Mouse (Mus musculus) ES-Bruce4 (cell line): ENCODE measurements around the gene Col4a1. TPM values are rescaled to one million over a fixed set of nuclear protein-coding genes. Genes with fewer than 3 reads are reported as not detected.

Experiments used
- H3K27ac ChIP-seq: 2 replicates; pipeline ENCODE4 v1.5.1; 2012; ENCODE audit warnings: low read length, inconsistent platforms; ENCODE audit not compliant: insufficient read depth
- H3K27me3 ChIP-seq: 2 replicates; pipeline ENCODE4 v1.6.1; 2012; ENCODE audit warnings: mild to moderate bottlenecking, low read length, inconsistent platforms; ENCODE audit not compliant: control insufficient read depth, poor library complexity, insufficient read depth, severe bottlenecking
- H3K36me3 ChIP-seq: 2 replicates; pipeline ENCODE4 v1.6.1; 2012; ENCODE audit warnings: inconsistent platforms, mild to moderate bottlenecking, low read length, moderate library complexity; ENCODE audit not compliant: control insufficient read depth, poor library complexity, insufficient read depth, severe bottlenecking
- H3K4me1 ChIP-seq: one replicate; pipeline ENCODE4 v1.8.1; 2011; ENCODE audit warnings: low read length; ENCODE audit not compliant: control insufficient read depth, insufficient read depth
- H3K4me3 ChIP-seq: 2 replicates; pipeline ENCODE4 v1.5.1; 2011; ENCODE audit warnings: low read depth, mild to moderate bottlenecking, low read length
- H3K9ac ChIP-seq: 2 replicates; pipeline ENCODE4 v1.6.1; 2012; ENCODE audit warnings: low read depth, mild to moderate bottlenecking, inconsistent platforms; ENCODE audit not compliant: poor library complexity, severe bottlenecking
- H3K9me3 ChIP-seq: replicated peaks from 2 replicates; pipeline ENCODE4 v1.6.1; 2012; ENCODE audit warnings: mild to moderate bottlenecking, low read length, inconsistent platforms; ENCODE audit not compliant: control insufficient read depth, poor library complexity, insufficient read depth, severe bottlenecking
- CTCF ChIP-seq: IDR thresholded peaks from one replicate; pipeline ENCODE4 v1.8.1; 2011; ENCODE audit warnings: low read depth, low read length
- EP300 ChIP-seq: IDR thresholded peaks from 2 replicates; pipeline ENCODE4 v1.6.1; 2011; ENCODE audit warnings: low read depth, low read length; ENCODE audit not compliant: insufficient read depth
- POLR2A ChIP-seq: IDR thresholded peaks from one replicate; pipeline ENCODE4 v1.8.1; 2011; ENCODE audit warnings: low read length; ENCODE audit not compliant: insufficient read depth
- polyA plus RNA-seq: library from polyadenylated mRNA; stranded (reverse); fragments of >200 nt; gene quantifications from 2 replicates; pipeline ENCODE4 v1.2.4, GENCODE M21; 2011; ENCODE audit warnings: low read depth; ENCODE audit not compliant: missing spikeins, insufficient read depth, insufficient read length

Col4a1 gene
- polyA plus RNA-seq, 1 experiment, result 56.3 TPM

DNA sequence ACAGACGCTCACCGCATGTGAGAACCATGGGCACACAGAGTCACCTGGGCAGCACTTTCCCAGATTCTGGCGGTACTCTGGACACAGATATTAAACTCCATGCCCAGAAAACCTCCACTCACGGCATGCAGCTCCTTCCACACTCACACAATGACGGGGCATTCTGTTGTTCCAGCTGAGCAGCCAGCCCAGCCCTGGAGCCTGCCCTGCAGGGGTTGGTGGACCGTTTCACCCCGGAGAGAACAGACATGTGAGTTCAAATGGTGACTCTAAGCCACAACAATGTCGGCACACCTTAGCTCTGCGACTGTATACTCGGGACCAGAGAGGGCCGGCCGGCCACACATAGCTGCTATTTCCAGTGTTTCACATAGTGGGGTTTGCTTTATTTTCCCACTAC is 130.0 kb downstream of the Col4a1 start:
- no peak for TF ChIP-seq CTCF
- no peak for TF ChIP-seq POLR2A
- no peak for TF ChIP-seq EP300
- H3K9me3 ChIP-seq, result no peaks in the 10 kb centered on the region
- no peak overlapping the region for H3K9ac ChIP-seq
- no peak overlapping the region for H3K4me3 ChIP-seq
- no peaks in the 10 kb centered on the region for H3K4me1 ChIP-seq
- H3K36me3 ChIP-seq, result no peaks in the 10 kb centered on the region
- no peaks in the 10 kb centered on the region for H3K27me3 ChIP-seq
- H3K27ac ChIP-seq, result no peak overlapping the region

DNA sequence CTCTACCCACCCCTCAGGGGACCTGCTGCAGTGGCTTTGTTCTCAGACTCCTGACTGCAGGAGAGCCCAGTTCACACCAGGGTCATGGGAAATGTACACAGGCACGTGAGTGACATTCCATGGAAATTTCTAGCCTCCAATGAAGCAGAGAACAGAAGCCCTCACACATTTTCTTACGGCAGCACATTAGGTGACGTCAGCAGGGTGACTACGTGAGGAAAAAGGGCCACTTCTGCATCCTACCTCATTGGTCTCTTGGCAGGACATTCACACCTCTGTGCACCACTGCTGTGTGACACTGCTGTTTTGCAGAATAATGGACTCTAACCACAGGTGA is 130.5 kb downstream of the Col4a1 start:
- H3K9ac ChIP-seq, result no peak overlapping the region
- no peaks in the 10 kb centered on the region for H3K9me3 ChIP-seq
- no peaks in the 10 kb centered on the region for H3K4me1 ChIP-seq
- H3K27ac ChIP-seq, result no peak overlapping the region
- no peak for TF ChIP-seq POLR2A
- TF ChIP-seq EP300, result no peak
- no peak for TF ChIP-seq CTCF
- no peaks in the 10 kb centered on the region for H3K36me3 ChIP-seq
- H3K27me3 ChIP-seq, result no peaks in the 10 kb centered on the region
- no peak overlapping the region for H3K4me3 ChIP-seq

DNA sequence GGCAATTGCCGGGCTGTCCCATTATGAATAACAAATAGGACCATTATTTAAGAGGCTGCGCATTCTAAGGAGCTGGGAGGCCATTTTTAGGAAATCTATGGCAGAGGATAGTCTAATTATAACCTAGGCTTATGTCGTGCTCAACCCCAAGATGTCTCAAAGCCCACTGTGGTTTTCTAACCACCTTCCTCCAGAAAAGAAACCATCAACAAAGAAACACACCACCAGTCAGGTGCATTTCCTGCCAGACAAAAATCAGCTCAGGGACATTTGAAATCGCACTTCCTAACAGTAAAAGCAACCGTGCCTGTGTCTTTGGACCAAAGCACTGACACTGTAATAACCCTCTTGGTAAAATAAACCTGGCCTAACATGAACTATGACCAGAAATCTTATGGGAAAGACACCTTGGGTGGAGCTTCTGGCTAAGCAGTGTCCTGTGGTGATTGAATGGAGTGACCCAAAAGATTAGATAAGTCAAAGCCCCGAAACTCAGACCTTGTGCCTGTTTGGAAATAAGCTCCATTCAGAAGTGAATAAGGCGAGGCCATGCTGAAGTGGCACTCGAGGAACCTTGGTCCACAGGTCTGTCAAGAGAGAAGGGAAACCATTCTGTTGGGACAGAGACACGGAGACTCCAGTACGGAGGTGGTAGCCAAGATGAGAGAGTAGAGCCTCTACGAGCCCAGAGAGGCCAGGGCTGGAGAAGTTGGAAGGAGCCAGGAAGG is 131.0 kb downstream of the Col4a1 start:
- no peak overlapping the region for H3K4me3 ChIP-seq
- H3K36me3 ChIP-seq, result no peaks in the 10 kb centered on the region
- H3K9ac ChIP-seq, result no peak overlapping the region
- no peaks in the 10 kb centered on the region for H3K9me3 ChIP-seq
- no peaks in the 10 kb centered on the region for H3K27me3 ChIP-seq
- no peaks in the 10 kb centered on the region for H3K4me1 ChIP-seq
- TF ChIP-seq CTCF (no peak), POLR2A (no peak), EP300 (no peak)
- H3K27ac ChIP-seq, result no peak overlapping the region

DNA sequence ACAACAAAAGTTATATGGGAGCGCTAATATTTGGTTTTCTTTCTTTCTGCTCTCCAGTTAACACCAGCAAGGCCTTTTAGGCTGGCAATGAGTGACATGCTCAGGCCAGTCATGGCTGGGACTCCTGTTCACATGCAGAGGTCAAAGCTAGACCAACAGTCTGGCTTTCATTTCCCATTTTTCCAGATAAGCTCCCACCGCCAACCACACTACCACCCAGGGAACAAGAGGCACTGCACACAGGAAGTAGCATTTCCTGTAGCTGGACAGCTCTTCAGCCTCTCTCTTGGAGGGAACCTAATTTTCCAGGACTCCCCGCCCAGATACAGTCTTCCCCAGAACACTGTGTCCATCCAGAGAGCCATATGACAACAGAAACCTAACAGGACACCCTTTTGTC is 132.8 kb downstream of the Col4a1 start:
- H3K4me3 ChIP-seq, result no peak overlapping the region
- H3K27ac ChIP-seq, result no peak overlapping the region
- H3K9ac ChIP-seq, result no peak overlapping the region
- H3K27me3 ChIP-seq, result no peaks in the 10 kb centered on the region
- H3K36me3 ChIP-seq, result no peaks in the 10 kb centered on the region
- no peaks in the 10 kb centered on the region for H3K4me1 ChIP-seq
- TF ChIP-seq EP300 (no peak), CTCF (no peak), POLR2A (no peak)
- H3K9me3 ChIP-seq, result no peaks in the 10 kb centered on the region

DNA sequence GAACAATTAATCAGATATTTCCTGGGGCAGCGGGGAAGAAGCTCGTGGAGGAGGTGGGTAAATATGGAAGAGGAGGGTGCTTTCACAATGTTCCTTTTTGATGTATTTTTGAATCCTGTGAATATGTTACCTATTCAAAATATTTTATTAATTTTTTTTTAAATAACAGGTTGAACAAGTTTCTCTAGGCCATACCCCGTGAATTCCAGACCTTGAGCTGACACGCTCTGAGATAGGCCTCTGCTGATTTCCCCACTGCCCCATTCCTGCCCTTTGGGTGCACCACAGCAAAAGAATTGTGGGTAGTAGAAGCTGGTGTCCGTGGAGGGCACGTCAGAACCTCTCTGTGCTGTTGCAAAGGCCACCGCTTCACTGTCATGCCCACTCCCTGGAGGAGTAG is 136.2 kb downstream of the Col4a1 start:
- Histone ChIP-seq H3K27ac (no peak overlapping the region), H3K27me3 (no peaks in the 10 kb centered on the region), H3K4me1 (no peaks in the 10 kb centered on the region), H3K36me3 (no peaks in the 10 kb centered on the region), H3K9ac (no peak overlapping the region), H3K4me3 (no peak overlapping the region), H3K9me3 (no peaks in the 10 kb centered on the region)
- TF ChIP-seq POLR2A, result no peak

DNA sequence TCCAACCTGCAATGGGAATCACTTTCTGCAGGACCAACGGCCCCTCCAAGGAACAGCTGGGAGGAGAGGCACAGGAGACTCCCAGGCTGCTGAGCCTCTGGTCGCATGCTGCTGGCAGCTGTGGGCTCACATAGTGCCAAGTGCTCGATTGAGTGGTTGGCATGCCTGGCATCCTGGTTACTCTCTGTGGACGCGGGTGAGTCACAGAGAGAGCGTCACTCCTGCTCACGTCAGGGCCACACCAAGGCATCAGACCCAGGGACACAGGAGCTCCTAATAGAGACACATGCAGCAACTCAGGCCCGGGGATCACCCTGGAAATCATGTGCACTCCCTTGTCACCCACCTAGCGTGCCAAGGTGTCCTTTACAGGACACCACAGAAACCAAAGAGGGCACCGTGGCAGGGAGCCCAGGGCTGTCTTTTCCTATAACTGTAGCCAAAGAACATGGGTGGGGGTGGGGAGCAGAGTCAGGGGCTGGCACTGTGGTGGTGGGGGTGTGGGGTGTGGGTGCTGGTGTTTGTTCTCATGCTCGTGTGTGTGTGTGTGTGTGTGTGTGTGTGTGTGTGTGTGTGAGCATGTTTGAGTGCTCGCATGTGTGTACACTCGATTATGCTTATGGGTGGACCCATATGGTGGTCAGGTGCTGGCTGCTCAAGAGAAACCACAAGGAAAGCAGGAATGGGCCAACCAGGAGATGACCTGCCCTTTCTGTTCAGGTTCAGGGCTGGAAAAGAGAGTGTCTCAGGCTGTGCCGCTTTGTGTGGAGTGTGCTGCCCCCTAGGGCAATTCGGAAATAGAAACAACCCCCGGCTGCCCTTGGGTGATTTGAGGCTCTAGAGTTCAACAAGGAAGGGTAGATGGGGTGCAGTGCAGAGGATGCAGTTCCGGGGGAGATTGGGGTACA is 139.1 kb downstream of the Col4a1 start:
- H3K27me3 ChIP-seq, result no peaks in the 10 kb centered on the region
- H3K9me3 ChIP-seq, result no peaks in the 10 kb centered on the region
- no peaks in the 10 kb centered on the region for H3K36me3 ChIP-seq
- no peaks in the 10 kb centered on the region for H3K4me1 ChIP-seq
- TF ChIP-seq CTCF (peak; percentile 53), EP300 (no peak)
- H3K4me3 ChIP-seq, result no peak overlapping the region
- H3K9ac ChIP-seq, result no peak overlapping the region
- H3K27ac ChIP-seq, result no peak overlapping the region
